Comparison of ENCODE assay signal across 14 mouse cellular contexts in the genomic region with DNA sequence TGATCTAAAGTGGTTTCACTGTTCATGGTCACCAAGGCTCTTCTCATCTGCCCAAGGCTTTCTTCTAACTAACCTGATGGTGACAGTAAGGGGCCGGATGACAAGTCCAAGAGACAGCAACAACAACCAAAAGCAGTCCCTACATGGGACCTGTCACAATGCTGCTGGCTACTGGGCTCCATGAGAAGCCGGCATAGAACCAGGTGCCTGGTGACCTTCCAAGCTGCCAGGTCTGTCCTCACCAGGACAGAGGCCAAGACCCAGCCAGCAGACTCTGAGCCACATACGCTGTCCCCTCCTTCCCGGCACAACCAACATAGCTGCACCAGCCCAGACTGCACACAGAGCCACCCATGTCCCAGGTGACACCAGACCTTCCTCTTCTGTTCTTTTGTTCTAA.
DNase-seq lines count a peak whose midpoint lies in the region; TF ChIP-seq lines count a peak whose summit lies in the region.
"Had no signal": no experiment of that assay in that cellular context is flagged by ENCODE, and none has a peak within 500 bp of the region (broad histone marks: within the 10 kb centered on the region; RNA-seq: fewer than 3 reads in every experiment).

No protein-coding gene starts in this region.

- H3K4me2 ChIP-seq in CH12.LX (ENCODE audit: insufficient read depth, low read depth, poor library complexity, severe bottlenecking): no peak overlapping the region
- H3K4me2 ChIP-seq: embryonic facial prominence, embryonic 15.5 days; forebrain, embryonic 13.5 days; hindbrain, embryonic 14.5 days; limb, embryonic 15.5 days; lung, embryonic 14.5 days had no signal

- H3K36me3 ChIP-seq in CH12.LX (replicated peaks in 1 of 2; ENCODE audit: control insufficient read depth in 1 of 2, insufficient read depth in 1 of 2, low read length in 1 of 2): peaks cover 40 to 85% of the 10 kb centered on the region in 2 experiments

- TF ChIP-seq POLR2A in CH12.LX (IDR thresholded peaks at IDR 0.05; ENCODE audit: low read depth, low read length): no peak

- peak; percentile 45 for DNase-seq in gastrocnemius, adult 18-20 months (ENCODE audit: low spot score)
- no peak for DNase-seq in gastrocnemius, postnatal 4 days (ENCODE audit: low spot score in 2 of 2)
- DNase-seq in CH12.LX (ENCODE audit: extremely low read depth): no peak
- DNase-seq in cerebellum, adult 11-12 months: peak; percentile 81
- peak; percentile 52 to 63 for DNase-seq in heart, adult 9 months (ENCODE audit: low spot score in 2 of 2)
- DNase-seq in embryo, embryonic 10.5 days (ENCODE audit: low spot score): no peak
- no peak for DNase-seq in kidney, postnatal 4 days
- DNase-seq in ovary, postnatal 14 days (ENCODE audit: low spot score): no peak
- DNase-seq: right cerebral cortex, postnatal 4 days had no signal

- no peaks in the 10 kb centered on the region for H3K79me2 ChIP-seq in CH12.LX (replicated peaks; ENCODE audit: control insufficient read depth, extremely low read depth, insufficient read depth, poor library complexity, severe bottlenecking)

- H3K9ac ChIP-seq in CH12.LX (ENCODE audit: insufficient read depth, low read depth): no peak overlapping the region
- H3K9ac ChIP-seq: embryonic facial prominence, embryonic 15.5 days; forebrain, embryonic 13.5 days; hindbrain, embryonic 14.5 days; limb, embryonic 15.5 days; lung, embryonic 14.5 days had no signal

- TF ChIP-seq CTCF in CH12.LX (conservative IDR thresholded peaks at IDR 0.05 in 1 of 2, IDR thresholded peaks at IDR 0.05 in 1 of 2; ENCODE audit: low read depth in 2 of 2, low read length in 2 of 2): no peak

- in situ Hi-C loops in CH12.LX (cut with MboI; ENCODE audit: low pct_ligation_motif_present, low pct_unique_long_range_greater_than_20kb, low sequenced_read_pairs): no loop called here

- no peak overlapping the region for H3K4me3 ChIP-seq in CH12.LX (replicated peaks in 1 of 3; ENCODE audit: low read depth in 2 of 3, low read length in 2 of 3, poor library complexity in 1 of 3)
- H3K4me3 ChIP-seq: embryonic facial prominence, embryonic 15.5 days; forebrain, embryonic 13.5 days; limb, embryonic 15.5 days had no signal

- dilution Hi-C loops in CH12.LX (cut with MboI; ENCODE audit: extremely low pct_ligation_motif_present, extremely low pct_unique_long_range_greater_than_20kb, low sequenced_read_pairs): no loop called here

- H3K27ac ChIP-seq in CH12.LX (ENCODE audit: insufficient read depth, low read depth): peak overlapping the region; percentile 75
- H3K27ac ChIP-seq: embryonic facial prominence, embryonic 15.5 days; forebrain, embryonic 13.5 days; hindbrain, embryonic 14.5 days; limb, embryonic 15.5 days had no signal

- no peaks in the 10 kb centered on the region for H3K27me3 ChIP-seq in CH12.LX (replicated peaks)
- H3K27me3 ChIP-seq: embryonic facial prominence, embryonic 15.5 days; forebrain, embryonic 13.5 days; limb, embryonic 15.5 days had no signal

- no peak for TF ChIP-seq EP300 in CH12.LX (IDR thresholded peaks at IDR 0.05; ENCODE audit: low read length)

- no peak for TF ChIP-seq RAD21 in CH12.LX (IDR thresholded peaks at IDR 0.05; ENCODE audit: low read depth, low read length)

- H3K4me1 ChIP-seq in CH12.LX (ENCODE audit: control insufficient read depth in 1 of 2, insufficient read depth in 2 of 2): peaks cover 18 to 47% of the 10 kb centered on the region in 2 experiments
- H3K4me1 ChIP-seq: embryonic facial prominence, embryonic 15.5 days; forebrain, embryonic 13.5 days had no signal

- no peaks in the 10 kb centered on the region for H3K9me3 ChIP-seq in CH12.LX (replicated peaks; ENCODE audit: low read length)
- H3K9me3 ChIP-seq: embryonic facial prominence, embryonic 15.5 days; forebrain, embryonic 13.5 days; limb, embryonic 15.5 days had no signal

TF ChIP-seq in CH12.LX, 34 proteins besides CTCF, POLR2A, EP300 and RAD21:
- TF ChIP-seq TBP (conservative IDR thresholded peaks at IDR 0.05; ENCODE audit: low read depth, low read length) (no peak), MAFK (IDR thresholded peaks at IDR 0.05; ENCODE audit: insufficient replicate concordance, low read length) (no peak), BHLHE40 (IDR thresholded peaks at IDR 0.05; ENCODE audit: low read depth, low read length) (no peak), SIN3A (IDR thresholded peaks at IDR 0.05; ENCODE audit: low read length) (no peak)

Comparison
In these comparisons a context has a peak if more than half of its experiments do, and no peak if none do; other contexts are left out.
1. DNase-seq: peak in gastrocnemius, adult 18-20 months (single experiment), cerebellum, adult 11-12 months (single experiment) and heart, adult 9 months (2 of 2); none in gastrocnemius, postnatal 4 days (0 of 2), CH12.LX (single experiment), embryo, embryonic 10.5 days (single experiment), kidney, postnatal 4 days (0 of 2) and ovary, postnatal 14 days (single experiment).